In the genomic region with DNA sequence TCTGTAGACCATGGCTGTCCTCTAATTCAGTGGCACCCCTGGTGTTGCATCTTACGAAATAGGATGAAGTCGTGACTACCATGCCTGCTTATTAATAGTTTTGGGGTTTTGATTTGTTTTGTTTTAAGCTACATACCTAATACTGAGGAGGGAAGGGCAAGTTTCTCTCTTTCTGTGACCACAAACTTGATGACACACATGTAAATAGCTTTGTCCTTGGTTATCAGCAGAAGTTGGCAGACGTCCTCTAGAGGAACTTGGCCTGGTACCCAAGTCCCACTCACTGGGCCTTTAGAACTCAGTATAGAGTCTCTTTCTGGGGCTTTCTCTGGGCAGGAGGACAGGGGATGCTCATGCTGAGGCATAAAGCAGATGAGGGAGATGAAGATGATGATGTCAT, we compare ENCODE assay signal across 33 mouse cellular contexts. TPM values are rescaled to one million over a fixed set of nuclear protein-coding genes. Genes with fewer than 3 reads are reported as not detected.
DNase-seq lines count a peak whose midpoint lies in the region; ATAC-seq and TF ChIP-seq lines count a peak whose summit lies in the region.
"Had no signal": no experiment of that assay in that cellular context is flagged by ENCODE, and none has a peak within 500 bp of the region (broad histone marks: within the 10 kb centered on the region; RNA-seq: fewer than 3 reads in every experiment).

No protein-coding gene starts in this region.

- H3K79me2 ChIP-seq in MEL (ENCODE audit: control insufficient read depth, insufficient read depth, low read length, poor library complexity) = no peaks in the 10 kb centered on the region

- peak in 1 of 2 experiments; percentile 58; a peak in 2 of 4 replicates for TF ChIP-seq EP300 in MEL (IDR thresholded peaks at IDR 0.05; ENCODE audit: low read depth in 1 of 2, low read length in 2 of 2)

- TF ChIP-seq POLR2A in MEL (IDR thresholded peaks at IDR 0.05; ENCODE audit: control insufficient read depth in 1 of 2, insufficient read depth in 1 of 2, low read depth in 1 of 2, low read length in 2 of 2, poor library complexity in 1 of 2) = no peak
- TF ChIP-seq POLR2A in bone marrow macrophage, adult 2 months (IDR thresholded peaks at IDR 0.05; ENCODE audit: borderline replicate concordance, low read depth, low read length) = no peak
- TF ChIP-seq POLR2A in kidney, adult 2 months (IDR thresholded peaks at IDR 0.05; ENCODE audit: low read depth, low read length) = no peak

- no peak for TF ChIP-seq RAD21 in MEL (IDR thresholded peaks at IDR 0.05; ENCODE audit: low read depth, low read length)

- peak overlapping the region; percentile 67; the same call in 1 of the 2 replicates for H3K27ac ChIP-seq in MEL (ENCODE audit: control insufficient read depth, low read depth, low read length)
- peak overlapping the region; percentile 78 for H3K27ac ChIP-seq in bone marrow macrophage, adult 2 months (ENCODE audit: insufficient read depth, low read depth, low read length)
- H3K27ac ChIP-seq in kidney, adult 2 months (ENCODE audit: insufficient read depth, low read depth, low read length) = no peak overlapping the region
- H3K27ac ChIP-seq in gastrocnemius, adult 2 months = no peak overlapping the region
- H3K27ac ChIP-seq: embryonic facial prominence, embryonic 10.5 days; embryonic facial prominence, embryonic 15.5 days; forebrain, embryonic 12.5 days; heart, embryonic 10.5 days; heart, embryonic 15.5 days; liver, embryonic 13.5 days; lung, embryonic 15.5 days; midbrain, embryonic 13.5 days had no signal

- DNase-seq in adrenal gland, adult (ENCODE audit: inconsistent age in 2 of 2, low spot score in 1 of 2) = peak; percentile 40 to 62
- no peak for DNase-seq in adrenal gland, postnatal 4 days (ENCODE audit: low spot score in 2 of 2)
- peak; percentile 64 for DNase-seq in MEL (ENCODE audit: low read depth, low spot score)
- no peak for DNase-seq in layer of hippocampus, adult 11-12 months (ENCODE audit: low spot score)
- no peak for DNase-seq in kidney, adult 2 months
- DNase-seq in gastrocnemius, adult 2 months = no peak
- DNase-seq: cerebellum, adult 18-20 months; cerebellum, postnatal 10 days; forebrain, postnatal 0 days; gastrocnemius, postnatal 14 days; heart, adult 11 months; kidney, adult 18-20 months; kidney, postnatal 36 days; layer of hippocampus, postnatal 36 days; left cerebral cortex, postnatal 4 days; liver, embryonic 13.5 days had no signal

- no peak overlapping the region for H3K4me3 ChIP-seq in MEL (ENCODE audit: control insufficient read depth in 1 of 2, insufficient read depth in 1 of 2, low read depth in 2 of 2, low read length in 2 of 2)
- H3K4me3 ChIP-seq in bone marrow macrophage, adult 2 months (ENCODE audit: insufficient read depth, low read length) = no peak overlapping the region
- no peak overlapping the region for H3K4me3 ChIP-seq in kidney, adult 2 months (ENCODE audit: insufficient read depth, low read depth, low read length)
- H3K4me3 ChIP-seq in gastrocnemius, adult 2 months = no peak overlapping the region
- H3K4me3 ChIP-seq: embryonic facial prominence, embryonic 10.5 days; embryonic facial prominence, embryonic 15.5 days; forebrain, embryonic 12.5 days; heart, embryonic 10.5 days; heart, embryonic 15.5 days; liver, embryonic 13.5 days; lung, embryonic 15.5 days; midbrain, embryonic 13.5 days had no signal

- no peak for TF ChIP-seq CTCF in MEL (IDR thresholded peaks at IDR 0.05 in 2 of 3, conservative IDR thresholded peaks at IDR 0.05 in 1 of 3; ENCODE audit: control insufficient read depth in 1 of 3, insufficient read depth in 1 of 3, low read depth in 2 of 3, low read length in 3 of 3, poor library complexity in 1 of 3, severe bottlenecking in 1 of 3)
- TF ChIP-seq CTCF in bone marrow macrophage, adult 2 months (IDR thresholded peaks at IDR 0.05; ENCODE audit: low read depth, low read length) = no peak
- TF ChIP-seq CTCF in kidney, adult 2 months (conservative IDR thresholded peaks at IDR 0.05; ENCODE audit: insufficient read depth, insufficient read length, low read depth, low read length) = no peak
- TF ChIP-seq CTCF in gastrocnemius, adult 2 months (IDR thresholded peaks at IDR 0.05) = no peak

- WGBS in kidney, adult 2 months = 83% methylated on average over 3 of the region's 3 CpGs

- intact Hi-C loops in gastrocnemius, adult 2 months (cut with DNase I) = no loop called here

- H3K36me3 ChIP-seq in MEL (ENCODE audit: control insufficient read depth in 1 of 2, insufficient read depth in 2 of 2, low read length in 2 of 2) = peaks cover 0 to 13% of the 10 kb centered on the region in 2 experiments; a peak in 2 of 4 replicates
- no peaks in the 10 kb centered on the region for H3K36me3 ChIP-seq in kidney, adult 2 months (ENCODE audit: control insufficient read depth, insufficient read depth, low read length)
- H3K36me3 ChIP-seq: embryonic facial prominence, embryonic 10.5 days; embryonic facial prominence, embryonic 15.5 days; forebrain, embryonic 12.5 days; heart, embryonic 10.5 days; heart, embryonic 15.5 days; liver, embryonic 13.5 days; lung, embryonic 15.5 days; midbrain, embryonic 13.5 days had no signal

- 0 out of 2 replicates have a peak, but pooled peaks have one; percentile 20 for ATAC-seq in megakaryocyte progenitor cell, adult 5-6 weeks (replicated peaks; ENCODE audit: poor library complexity)
- ATAC-seq: activated CD4-positive, CD25-positive, alpha-beta regulatory T cell, adult 4 months; forebrain, postnatal 0 days; hindbrain, embryonic 16.5 days; midbrain, embryonic 13.5 days had no signal

- no peaks in the 10 kb centered on the region for H3K27me3 ChIP-seq in MEL (ENCODE audit: control insufficient read depth in 1 of 2, insufficient read depth in 2 of 2, low read length in 2 of 2)
- H3K27me3 ChIP-seq in kidney, adult 2 months (replicated peaks; ENCODE audit: control insufficient read depth, insufficient read depth, low read length) = no peaks in the 10 kb centered on the region
- H3K27me3 ChIP-seq: embryonic facial prominence, embryonic 15.5 days; forebrain, embryonic 12.5 days; heart, embryonic 15.5 days; liver, embryonic 13.5 days; lung, embryonic 15.5 days; midbrain, embryonic 13.5 days had no signal

- H3K9me3 ChIP-seq in MEL (replicated peaks; ENCODE audit: insufficient read depth, low read length) = no peaks in the 10 kb centered on the region
- H3K9me3 ChIP-seq: embryonic facial prominence, embryonic 10.5 days; embryonic facial prominence, embryonic 15.5 days; forebrain, embryonic 12.5 days; heart, embryonic 10.5 days; heart, embryonic 15.5 days; liver, embryonic 13.5 days; lung, embryonic 15.5 days; midbrain, embryonic 13.5 days had no signal

- peaks cover 0 to 19% of the 10 kb centered on the region in 2 experiments; a peak in 2 of 4 replicates for H3K4me1 ChIP-seq in MEL (ENCODE audit: control insufficient read depth in 1 of 2, insufficient read depth in 2 of 2, low read length in 2 of 2)
- peaks cover 42% of the 10 kb centered on the region for H3K4me1 ChIP-seq in bone marrow macrophage, adult 2 months (ENCODE audit: control insufficient read depth, insufficient read depth, low read length)
- H3K4me1 ChIP-seq in kidney, adult 2 months (ENCODE audit: control insufficient read depth, insufficient read depth, low read length) = no peaks in the 10 kb centered on the region
- H3K4me1 ChIP-seq: embryonic facial prominence, embryonic 10.5 days; embryonic facial prominence, embryonic 15.5 days; forebrain, embryonic 12.5 days; liver, embryonic 13.5 days; lung, embryonic 15.5 days; midbrain, embryonic 13.5 days had no signal

- H3K9ac ChIP-seq in MEL (ENCODE audit: control insufficient read depth, low read depth, low read length, poor library complexity, severe bottlenecking) = no peak overlapping the region
- H3K9ac ChIP-seq: embryonic facial prominence, embryonic 15.5 days; forebrain, embryonic 12.5 days; forebrain, postnatal 0 days; heart, embryonic 15.5 days; liver, embryonic 13.5 days; lung, embryonic 15.5 days; midbrain, embryonic 13.5 days had no signal

RNA-seq across cellular contexts. Expression of a gene that starts 11.7 kb away (rescaled TPM):
- total RNA-seq in adrenal gland, postnatal 4 days (2021) = 1 to 10 TPM; 2.8 to 3.4 TPM
- total RNA-seq in MEL (2012; rRNA removed) = 32.1 and 71.7 TPM in 2 replicates
- 10 to 100 TPM in 1 of 2 experiments, not detected in 1; 25.9 TPM for polyA plus RNA-seq in MEL (2012; ENCODE audit: insufficient read depth in 1 of 2, insufficient read length in 2 of 2, low read depth in 1 of 2, low replicate concordance in 2 of 2, missing spikeins in 1 of 2)
- polyA plus RNA-seq in bone marrow macrophage, adult 2 months (2012; ENCODE audit: insufficient read depth, insufficient read length, missing spikeins) = 37.4 and 42.3 TPM in 2 replicates
- 20.2 and 43.2 TPM in 2 replicates for total RNA-seq in megakaryocyte progenitor cell, adult 5-6 weeks (2015)
- 9.6 and 14.9 TPM in 2 replicates for total RNA-seq in megakaryocyte progenitor cell, adult 5-6 weeks (2017)
- 1.3 and 2.3 TPM in 2 replicates for polyA plus RNA-seq in kidney, adult 2 months (2012; rRNA removed)
- under 1 TPM in 1 of 2 experiments, not detected in 1; 0.33 TPM for total RNA-seq in gastrocnemius, adult 2 months (2021)
- total RNA-seq: forebrain, postnatal 0 days; layer of hippocampus, postnatal 36 days; left cerebral cortex, postnatal 4 days; megakaryocyte-erythroid progenitor cell, adult 5-6 weeks had no signal
- polyA plus RNA-seq: activated CD4-positive, CD25-positive, alpha-beta regulatory T cell, adult 4 months; embryonic facial prominence, embryonic 10.5 days; forebrain, embryonic 12.5 days; forebrain, postnatal 0 days; hindbrain, embryonic 11.5 days; hindbrain, embryonic 16.5 days; midbrain, embryonic 13.5 days; neural tube, embryonic 14.5 days; testis, adult 2 months had no signal

RNA-seq across cellular contexts. Expression of a gene that starts 25.4 kb away (rescaled TPM):
- total RNA-seq in adrenal gland, postnatal 4 days (2021) = 1 to 10 TPM; 2.9 to 3.6 TPM
- total RNA-seq in MEL (2012; rRNA removed) = 4.4 and 12.1 TPM in 2 replicates
- 1 to 10 TPM in 1 of 2 experiments, not detected in 1; 4.5 TPM for polyA plus RNA-seq in MEL (2012; ENCODE audit: insufficient read depth in 1 of 2, insufficient read length in 2 of 2, low read depth in 1 of 2, low replicate concordance in 2 of 2, missing spikeins in 1 of 2)
- 15.2 and 19.7 TPM in 2 replicates for polyA plus RNA-seq in bone marrow macrophage, adult 2 months (2012; ENCODE audit: insufficient read depth, insufficient read length, missing spikeins)
- total RNA-seq in megakaryocyte progenitor cell, adult 5-6 weeks (2015) = 15.7 and 16.8 TPM in 2 replicates
- 11.6 and 19.9 TPM in 2 replicates for total RNA-seq in megakaryocyte progenitor cell, adult 5-6 weeks (2017)
- polyA plus RNA-seq in kidney, adult 2 months (2012; rRNA removed) = 1.3 and 1.5 TPM in 2 replicates
- total RNA-seq in gastrocnemius, adult 2 months (2021) = under 1 TPM in 1 of 2 experiments, not detected in 1; 0.42 TPM
- total RNA-seq: forebrain, postnatal 0 days; gastrocnemius, postnatal 14 days; layer of hippocampus, postnatal 36 days; left cerebral cortex, postnatal 4 days; megakaryocyte-erythroid progenitor cell, adult 5-6 weeks had no signal
- polyA plus RNA-seq: brain, embryonic 14.5 days; cortical plate, adult 2 months; forebrain, embryonic 12.5 days; forebrain, postnatal 0 days; hindbrain, embryonic 11.5 days; hindbrain, embryonic 16.5 days; midbrain, embryonic 13.5 days; neural tube, embryonic 14.5 days; testis, adult 2 months had no signal

RNA-seq across cellular contexts. Expression of a gene that starts 38.1 kb away (rescaled TPM):
- total RNA-seq in adrenal gland, postnatal 4 days (2021) = 1 to 10 TPM in 1 of 2 experiments, under 1 TPM in 1; 0.17 to 3.0 TPM
- not detected in 2 replicates for total RNA-seq in MEL (2012; rRNA removed)
- not detected for polyA plus RNA-seq in MEL (2012; ENCODE audit: insufficient read depth in 1 of 2, insufficient read length in 2 of 2, low read depth in 1 of 2, low replicate concordance in 2 of 2, missing spikeins in 1 of 2)
- polyA plus RNA-seq in bone marrow macrophage, adult 2 months (2012; ENCODE audit: insufficient read depth, insufficient read length, missing spikeins) = not detected in 2 replicates
- not detected in 2 replicates for total RNA-seq in megakaryocyte progenitor cell, adult 5-6 weeks (2015)
- not detected in 2 replicates for total RNA-seq in megakaryocyte progenitor cell, adult 5-6 weeks (2017)
- 0.22 and 0.31 TPM in 2 replicates for polyA plus RNA-seq in kidney, adult 2 months (2012; rRNA removed)
- not detected for total RNA-seq in gastrocnemius, adult 2 months (2021)
- total RNA-seq: forebrain, postnatal 0 days; gastrocnemius, postnatal 14 days; left cerebral cortex, postnatal 4 days; megakaryocyte-erythroid progenitor cell, adult 5-6 weeks had no signal
- polyA plus RNA-seq: activated CD4-positive, CD25-positive, alpha-beta regulatory T cell, adult 4 months; brain, embryonic 14.5 days; embryonic facial prominence, embryonic 10.5 days; forebrain, embryonic 12.5 days; forebrain, postnatal 0 days; heart, embryonic 15.5 days; hindbrain, embryonic 11.5 days; hindbrain, embryonic 16.5 days; midbrain, embryonic 13.5 days; neural tube, embryonic 14.5 days; testis, adult 2 months had no signal

RNA-seq across cellular contexts. Expression of a gene that starts 47.3 kb away (rescaled TPM):
- 1 to 10 TPM; 3.1 to 5.5 TPM for total RNA-seq in adrenal gland, postnatal 4 days (2021)
- total RNA-seq in MEL (2012; rRNA removed) = 0.36 and 1.5 TPM in 2 replicates
- under 1 TPM in 1 of 2 experiments, not detected in 1; 0.89 TPM for polyA plus RNA-seq in MEL (2012; ENCODE audit: insufficient read depth in 1 of 2, insufficient read length in 2 of 2, low read depth in 1 of 2, low replicate concordance in 2 of 2, missing spikeins in 1 of 2)
- polyA plus RNA-seq in bone marrow macrophage, adult 2 months (2012; ENCODE audit: insufficient read depth, insufficient read length, missing spikeins) = 15.5 and 16.8 TPM in 2 replicates
- total RNA-seq in megakaryocyte progenitor cell, adult 5-6 weeks (2015) = 6.8 and 10.5 TPM in 2 replicates
- 6.7 and 6.9 TPM in 2 replicates for total RNA-seq in megakaryocyte progenitor cell, adult 5-6 weeks (2017)
- 1.5 and 2.5 TPM in 2 replicates for polyA plus RNA-seq in kidney, adult 2 months (2012; rRNA removed)
- under 1 TPM in 1 of 2 experiments, not detected in 1; 0.20 TPM for total RNA-seq in gastrocnemius, adult 2 months (2021)
- total RNA-seq: megakaryocyte-erythroid progenitor cell, adult 5-6 weeks had no signal
- polyA plus RNA-seq: activated CD4-positive, CD25-positive, alpha-beta regulatory T cell, adult 4 months; neural tube, embryonic 14.5 days had no signal

Comparison
In these comparisons a context has a peak if more than half of its experiments do, and no peak if none do; other contexts are left out.
1. DNase-seq: peak in adrenal gland, adult (2 of 2) and MEL (single experiment); none in adrenal gland, postnatal 4 days (0 of 2), layer of hippocampus, adult 11-12 months (single experiment), kidney, adult 2 months (single experiment) and gastrocnemius, adult 2 months (single experiment).
2. H3K27ac ChIP-seq: peak in MEL (single experiment) and bone marrow macrophage, adult 2 months (single experiment); none in kidney, adult 2 months (single experiment) and gastrocnemius, adult 2 months (single experiment).